Mouse (Mus musculus) liver, embryonic 13.5 days (tissue): ENCODE results near the gene Cdh23. TPM values are rescaled to one million over a fixed set of nuclear protein-coding genes. Genes with fewer than 3 reads are reported as not detected.

Source experiments
- ATAC-seq: fragments of 200-750 bp; cut with Nextera tagmentation; 2 replicates; pipeline ENCODE4 v1.8.0; 2017; ENCODE audit warnings: low read depth, mild to moderate bottlenecking, moderate number of reproducible peaks, moderate library complexity
- DNase-seq: peaks from one replicate; pipeline ENCODE4 v3.0.0; 2022
- H3K27ac ChIP-seq: fragments of 300-500 bp; sonication (generic); 2 replicates; pipeline ENCODE4 v1.5.1; 2015; ENCODE audit warnings: moderate library complexity, mild to moderate bottlenecking, inconsistent platforms
- H3K27me3 ChIP-seq: fragments of 300-500 bp; sonication (generic); 2 replicates; pipeline ENCODE4 v1.6.1; 2015; ENCODE audit warnings: mild to moderate bottlenecking, inconsistent platforms
- H3K36me3 ChIP-seq: fragments of 300-500 bp; sonication (generic); 2 replicates; pipeline ENCODE4 v1.6.1; 2015; ENCODE audit warnings: mild to moderate bottlenecking, inconsistent platforms
- H3K4me1 ChIP-seq: fragments of 300-500 bp; sonication (generic); replicated peaks from 2 replicates; pipeline ENCODE4 v1.6.1; 2015; ENCODE audit warnings: inconsistent platforms
- H3K4me2 ChIP-seq: fragments of 300-500 bp; sonication (generic); 2 replicates; pipeline ENCODE4 v1.6.1; 2015; ENCODE audit warnings: inconsistent platforms, mild to moderate bottlenecking, moderate library complexity
- H3K4me3 ChIP-seq: fragments of 300-500 bp; sonication (generic); replicated peaks from 2 replicates; pipeline ENCODE4 v1.5.1; 2015; ENCODE audit warnings: mild to moderate bottlenecking, inconsistent platforms
- H3K9ac ChIP-seq: fragments of 300-500 bp; sonication (generic); 2 replicates; pipeline ENCODE4 v1.6.1; 2015; ENCODE audit warnings: mild to moderate bottlenecking, inconsistent platforms
- H3K9me3 ChIP-seq: fragments of 300-500 bp; sonication (generic); replicated peaks from 2 replicates; pipeline ENCODE4 v1.6.1; 2016; ENCODE audit warnings: inconsistent platforms
- WGBS: fragments of 180-500 bp; shearing (Covaris S2); methylation state at CpG from one replicate; pipeline ENCODE4 v1.1.7; 2015; ENCODE audit not compliant: insufficient replicate concordance; 5-methylcytosine and 5-hydroxymethylcytosine counted together
- polyA plus RNA-seq: library from polyadenylated mRNA; unstranded; fragments of >200 nt; fragmentation: Nextera tagmentation; extraction: Ambion mirVana; gene quantifications from 2 replicates; pipeline ENCODE4 v1.2.1, GENCODE M21; 2015

Cdh23 gene
- polyA plus RNA-seq, 1 experiment from 2014 or later: 0.16 TPM

GRCm38 (mm10) chr10:60677319-60677718 is 19.0 kb downstream of the Cdh23 start:
- ATAC-seq (no peak), DNase-seq (no peak)
- no peak overlapping the region for H3K27ac ChIP-seq
- no peak overlapping the region for H3K9ac ChIP-seq
- no peaks in the 10 kb centered on the region for H3K36me3 ChIP-seq
- no peaks in the 10 kb centered on the region for H3K4me1 ChIP-seq
- 56% methylated on average over 4 of the region's 4 CpGs for whole genome bisulfite sequencing
- no peaks in the 10 kb centered on the region for H3K9me3 ChIP-seq
- H3K4me3 ChIP-seq: no peak overlapping the region
- no peak overlapping the region for H3K4me2 ChIP-seq
- H3K27me3 ChIP-seq: no peaks in the 10 kb centered on the region

GRCm38 (mm10) chr10:60670166-60670565 is 26.1 kb downstream of the Cdh23 start:
- no peak overlapping the region for H3K4me3 ChIP-seq
- WGBS: 34% methylated on average over 8 of the region's 8 CpGs
- DNase-seq: no peak
- H3K9ac ChIP-seq: no peak overlapping the region
- no peaks in the 10 kb centered on the region for H3K27me3 ChIP-seq
- no peaks in the 10 kb centered on the region for H3K9me3 ChIP-seq
- no peak overlapping the region for H3K27ac ChIP-seq
- no peaks in the 10 kb centered on the region for H3K36me3 ChIP-seq
- no peaks in the 10 kb centered on the region for H3K4me1 ChIP-seq
- H3K4me2 ChIP-seq: no peak overlapping the region
- no peak for ATAC-seq

GRCm38 (mm10) chr10:60668591-60668990 is 27.7 kb downstream of the Cdh23 start:
- Histone ChIP-seq H3K4me2 (no peak overlapping the region), H3K4me3 (no peak overlapping the region), H3K4me1 (no peaks in the 10 kb centered on the region), H3K27me3 (no peaks in the 10 kb centered on the region), H3K9me3 (no peaks in the 10 kb centered on the region), H3K27ac (no peak overlapping the region), H3K9ac (no peak overlapping the region), H3K36me3 (no peaks in the 10 kb centered on the region)
- 63% methylated on average over 3 of the region's 3 CpGs for WGBS
- no peak for DNase-seq
- ATAC-seq: no peak

- WGBS: 56% methylated on average over 9 of the region's 9 CpGs
- H3K36me3 ChIP-seq: no peaks in the 10 kb centered on the region
- H3K9ac ChIP-seq: no peak overlapping the region
- H3K4me2 ChIP-seq: no peak overlapping the region
- no peak overlapping the region for H3K27ac ChIP-seq
- H3K4me1 ChIP-seq: no peaks in the 10 kb centered on the region
- H3K4me3 ChIP-seq: no peak overlapping the region
- no peaks in the 10 kb centered on the region for H3K27me3 ChIP-seq
- DNase-seq (no peak), ATAC-seq (no peak)
- no peaks in the 10 kb centered on the region for H3K9me3 ChIP-seq
Observed at GRCm38 (mm10) chr10:60660986-60661385, 35.3 kb downstream of the Cdh23 start.

- no peak overlapping the region for H3K4me3 ChIP-seq
- no peaks in the 10 kb centered on the region for H3K36me3 ChIP-seq
- no peak for DNase-seq
- 51% methylated on average over 15 of the region's 15 CpGs for WGBS
- no peak for ATAC-seq
- no peaks in the 10 kb centered on the region for H3K27me3 ChIP-seq
- no peak overlapping the region for H3K9ac ChIP-seq
- no peak overlapping the region for H3K4me2 ChIP-seq
- H3K9me3 ChIP-seq: no peaks in the 10 kb centered on the region
- no peak overlapping the region for H3K27ac ChIP-seq
- no peaks in the 10 kb centered on the region for H3K4me1 ChIP-seq
Observed at GRCm38 (mm10) chr10:60659450-60660020, 36.8 kb downstream of the Cdh23 start.

- Histone ChIP-seq H3K4me3 (no peak overlapping the region), H3K4me2 (no peak overlapping the region), H3K9me3 (no peaks in the 10 kb centered on the region), H3K27me3 (no peaks in the 10 kb centered on the region), H3K36me3 (no peaks in the 10 kb centered on the region), H3K4me1 (no peaks in the 10 kb centered on the region), H3K9ac (no peak overlapping the region), H3K27ac (no peak overlapping the region)
- ATAC-seq (no peak), DNase-seq (no peak)
- 23% methylated on average over 10 of the region's 10 CpGs for WGBS
Observed at GRCm38 (mm10) chr10:60658176-60658575, 38.1 kb downstream of the Cdh23 start.

- H3K27ac ChIP-seq: no peak overlapping the region
- no peaks in the 10 kb centered on the region for H3K36me3 ChIP-seq
- no peak overlapping the region for H3K9ac ChIP-seq
- H3K4me3 ChIP-seq: no peak overlapping the region
- no peaks in the 10 kb centered on the region for H3K9me3 ChIP-seq
- 70% methylated on average over 4 of the region's 4 CpGs for WGBS
- H3K27me3 ChIP-seq: no peaks in the 10 kb centered on the region
- H3K4me1 ChIP-seq: no peaks in the 10 kb centered on the region
- H3K4me2 ChIP-seq: no peak overlapping the region
- DNase-seq (no peak), ATAC-seq (no peak)
Observed at GRCm38 (mm10) chr10:60653675-60654074, 42.6 kb downstream of the Cdh23 start.

- Histone ChIP-seq H3K9ac (no peak overlapping the region), H3K4me1 (no peaks in the 10 kb centered on the region), H3K4me3 (no peak overlapping the region), H3K27ac (no peak overlapping the region), H3K27me3 (no peaks in the 10 kb centered on the region), H3K36me3 (no peaks in the 10 kb centered on the region), H3K9me3 (no peaks in the 10 kb centered on the region), H3K4me2 (no peak overlapping the region)
- WGBS: 76% methylated on average over 10 of the region's 10 CpGs
- DNase-seq (no peak), ATAC-seq (no peak)
Observed at GRCm38 (mm10) chr10:60653106-60653505, 43.2 kb downstream of the Cdh23 start.

- Histone ChIP-seq H3K36me3 (no peaks in the 10 kb centered on the region), H3K9ac (no peak overlapping the region), H3K9me3 (no peaks in the 10 kb centered on the region), H3K27me3 (no peaks in the 10 kb centered on the region), H3K4me2 (no peak overlapping the region), H3K4me1 (no peaks in the 10 kb centered on the region), H3K27ac (no peak overlapping the region), H3K4me3 (no peak overlapping the region)
- DNase-seq (no peak), ATAC-seq (no peak)
- WGBS: 54% methylated on average over 14 of the region's 14 CpGs
Observed at GRCm38 (mm10) chr10:60644079-60644641, 52.1 kb downstream of the Cdh23 start.

- DNase-seq: no peak
- Histone ChIP-seq H3K27ac (no peak overlapping the region), H3K4me3 (no peak overlapping the region), H3K9ac (no peak overlapping the region), H3K9me3 (no peaks in the 10 kb centered on the region), H3K4me2 (no peak overlapping the region), H3K36me3 (no peaks in the 10 kb centered on the region), H3K27me3 (no peaks in the 10 kb centered on the region), H3K4me1 (no peaks in the 10 kb centered on the region)
- ATAC-seq: no peak
- 56% methylated on average over 9 of the region's 9 CpGs for WGBS
Observed at GRCm38 (mm10) chr10:60639291-60639690, 57.0 kb downstream of the Cdh23 start.

GRCm38 (mm10) chr10:60635568-60636295 is 60.6 kb downstream of the Cdh23 start:
- Histone ChIP-seq H3K27me3 (no peaks in the 10 kb centered on the region), H3K9me3 (no peaks in the 10 kb centered on the region), H3K9ac (no peak overlapping the region), H3K4me1 (no peaks in the 10 kb centered on the region), H3K4me2 (no peak overlapping the region), H3K4me3 (no peak overlapping the region), H3K27ac (no peak overlapping the region), H3K36me3 (no peaks in the 10 kb centered on the region)
- WGBS: 25% methylated on average over 13 of the region's 13 CpGs
- ATAC-seq (no peak), DNase-seq (no peak)

- Histone ChIP-seq H3K4me3 (no peak overlapping the region), H3K36me3 (no peaks in the 10 kb centered on the region), H3K4me1 (no peaks in the 10 kb centered on the region), H3K27me3 (no peaks in the 10 kb centered on the region), H3K9me3 (no peaks in the 10 kb centered on the region), H3K4me2 (no peak overlapping the region), H3K27ac (no peak overlapping the region), H3K9ac (no peak overlapping the region)
- 60% methylated on average over 9 of the region's 9 CpGs for WGBS
- DNase-seq (no peak), ATAC-seq (no peak)
Observed at GRCm38 (mm10) chr10:60634391-60634790, 61.9 kb downstream of the Cdh23 start.
